Mouse (Mus musculus) right cerebral cortex, adult 18-20 months (tissue): ENCODE measurements at regions not wholly inside any gene's neighbourhood (a gene's known extent, or its start where the extent isn't known, plus 50 kb on each side); places are given as distances from the start of the nearest gene placed in this dataset.

Source experiments
- DNase-seq: peaks from one replicate; pipeline ENCODE4 v3.0.0; 2022; ENCODE audit warnings: mixed read lengths

DNA sequence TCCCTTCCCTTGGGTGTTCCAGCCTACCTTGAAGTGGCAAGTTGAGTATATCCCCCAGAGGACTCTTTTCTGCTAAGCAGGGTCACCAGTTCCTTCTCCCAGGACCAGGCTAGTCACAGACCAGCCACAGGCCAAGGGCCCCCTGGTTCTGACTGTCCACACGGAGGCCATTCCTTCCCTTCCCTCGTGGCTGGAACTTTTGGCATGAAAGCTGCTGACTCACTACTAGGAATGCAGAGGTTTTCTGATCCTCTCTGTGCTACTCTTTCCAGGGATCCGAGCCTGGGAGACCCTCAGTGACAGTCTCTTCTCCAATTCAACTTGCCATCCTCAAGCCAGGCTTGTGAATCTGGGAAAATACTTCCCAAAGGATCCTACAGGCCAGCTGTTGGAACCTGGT lies 59.1 kb upstream of the Ptprt start:
- DNase-seq: no peak

DNA sequence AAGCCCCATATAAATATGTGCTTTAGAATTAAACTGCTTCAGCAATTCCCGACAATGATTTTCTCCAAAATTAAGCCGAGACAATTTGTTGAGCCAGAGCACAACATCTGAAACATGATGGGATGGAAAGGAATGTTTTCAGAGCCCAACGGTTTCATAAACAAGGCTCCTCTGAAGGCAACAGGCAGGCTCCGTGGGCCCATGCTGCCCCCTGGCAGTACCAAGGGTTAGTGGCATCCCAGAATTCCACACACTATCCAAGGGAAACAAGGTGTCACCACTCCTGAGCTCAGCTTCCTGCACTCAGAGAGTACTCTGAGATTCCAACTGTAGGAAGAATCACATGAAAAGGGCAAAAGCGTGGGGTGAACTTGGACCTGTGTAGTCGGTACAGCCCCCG lies 57.5 kb upstream of the Ptprt start:
- peak; percentile 8 for DNase-seq

DNA sequence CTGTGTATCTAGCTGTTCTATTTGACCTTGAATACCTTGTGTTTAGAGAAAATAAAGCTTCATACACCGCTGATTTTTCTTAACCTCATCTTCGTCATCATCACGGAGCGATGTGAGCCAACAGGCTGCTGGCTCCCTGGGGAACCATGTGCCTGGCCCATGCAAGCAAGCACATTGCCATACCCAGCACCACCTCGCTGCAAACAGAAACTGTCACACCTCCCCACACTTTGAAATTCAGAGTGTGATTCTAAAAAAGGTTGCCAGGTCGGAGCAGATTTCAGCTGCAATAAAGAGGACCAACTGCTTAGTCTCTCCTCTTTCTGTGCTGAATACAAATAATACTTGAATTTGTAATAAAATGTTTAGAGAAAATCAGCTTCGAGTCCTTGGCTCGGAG lies 54.0 kb upstream of the Ptprt start:
- peak; percentile 57 for DNase-seq

DNA sequence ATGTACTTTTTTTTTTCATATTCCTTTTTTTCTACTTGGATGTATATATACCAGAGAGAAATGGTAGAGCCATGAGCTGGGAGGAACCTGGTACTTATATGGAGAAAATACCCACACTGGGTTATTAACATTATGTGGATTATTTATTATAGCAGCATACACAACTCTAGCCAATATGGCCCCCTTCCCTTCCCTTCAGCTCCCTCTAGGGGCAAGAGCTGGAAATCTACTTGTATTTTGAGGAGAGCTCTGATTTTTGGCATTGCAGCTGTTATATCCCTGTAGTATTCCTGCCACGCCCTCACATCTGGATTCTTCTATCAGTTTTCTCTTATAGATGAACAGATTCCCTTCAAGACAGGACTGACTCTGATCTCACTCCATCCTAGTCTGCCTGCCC lies 52.0 kb upstream of the Ptprt start:
- no peak for DNase-seq

DNA sequence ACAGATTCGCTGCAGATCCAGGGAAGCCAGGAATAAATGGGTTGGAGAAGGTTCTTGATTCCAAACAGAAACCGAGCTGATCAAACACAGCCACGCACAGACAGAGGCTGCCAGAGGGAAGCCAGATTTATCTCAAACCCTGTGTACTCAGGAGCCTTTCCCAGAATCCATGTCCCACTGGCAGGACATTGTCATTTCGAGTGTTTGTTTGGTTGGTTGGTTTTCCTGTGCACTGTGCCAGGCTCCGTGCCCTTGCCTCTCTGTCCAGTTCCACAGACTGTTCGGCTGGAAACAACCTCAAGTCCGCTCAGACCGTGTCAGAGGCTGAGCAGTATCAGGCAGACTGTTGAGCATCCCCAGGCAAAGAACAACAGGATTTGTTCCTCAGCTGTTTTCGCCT lies 51.4 kb upstream of the Ptprt start:
- no peak for DNase-seq
